Mouse (Mus musculus) bone marrow, adult 2 months (tissue): ENCODE data around the gene Nkiras2.

Source experiments
- CTCF ChIP-seq: fragments of 200-500 bp; IDR thresholded peaks from 2 replicates; pipeline ENCODE4 v1.5.1; 2011; ENCODE audit warnings: low read length, control low read depth; ENCODE audit not compliant: control insufficient read depth, insufficient read depth
- POLR2A ChIP-seq: fragments of 200-500 bp; IDR thresholded peaks from 2 replicates; pipeline ENCODE4 v1.6.1; 2011; ENCODE audit warnings: low read depth, mild to moderate bottlenecking, control low read depth, low read length, borderline replicate concordance; ENCODE audit not compliant: control insufficient read depth

- TF ChIP-seq CTCF, result no peak
- no peak for TF ChIP-seq POLR2A
These were observed 9.9 kb downstream of the Nkiras2 start for GRCm38 (mm10) chr11:100628862-100629352.
